In the genomic region with DNA sequence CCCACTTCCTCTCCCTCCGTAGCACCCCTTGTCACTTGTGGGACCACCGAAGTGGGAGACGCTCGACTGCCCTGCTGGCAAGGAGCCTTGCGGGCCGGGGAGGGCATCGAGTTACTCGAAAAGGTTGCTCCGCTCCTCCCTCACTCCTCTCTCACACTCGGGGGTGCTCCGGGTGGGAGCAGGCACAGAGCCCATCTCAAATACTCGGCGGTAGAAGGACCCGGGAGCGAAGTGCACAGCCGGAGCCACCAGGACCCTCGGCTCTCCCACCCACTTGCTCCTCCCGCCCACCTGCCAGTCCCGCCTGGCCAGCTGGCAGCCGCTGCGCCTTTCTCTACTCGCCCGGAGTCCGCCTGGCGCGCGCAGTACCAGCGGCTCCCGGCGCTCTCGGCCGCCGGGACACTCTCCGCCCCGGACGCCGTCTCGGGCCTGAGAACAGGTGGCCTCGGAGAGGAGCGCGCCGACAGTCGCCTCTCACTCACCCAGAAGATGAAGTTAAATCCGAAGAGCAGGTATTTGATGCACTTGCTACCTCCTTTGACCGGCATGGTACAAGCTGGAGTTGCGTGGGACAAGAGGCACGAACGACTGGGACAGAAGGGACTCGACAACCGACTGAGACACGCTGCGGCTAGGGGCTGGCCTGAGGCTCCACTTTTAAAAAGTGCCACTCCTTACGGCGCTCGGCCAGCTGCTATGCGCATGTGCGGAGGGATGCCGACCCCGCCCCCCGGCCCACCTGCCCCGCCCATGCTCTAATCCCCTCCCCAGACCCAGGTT, we compare ENCODE assay signal across 8 mouse cellular contexts. TPM values are rescaled to one million over a fixed set of nuclear protein-coding genes. Genes with fewer than 3 reads are reported as not detected.
DNase-seq lines count a peak whose midpoint lies in the region; ATAC-seq lines count a peak whose summit lies in the region.

A gene (minus strand): TSS at position 700 of the 780 bp plus-strand sequence.

- DNase-seq in MN1 (ENCODE audit: low spot score) = peak; percentile 81
- DNase-seq in brain, adult 2 months (ENCODE audit: low read depth, low spot score) = peak; percentile 52
- peak in 1 of 2 experiments; percentile 41 for DNase-seq in frontal cortex, adult 2 months (ENCODE audit: extremely low spot score in 1 of 2, low spot score in 1 of 2)
- DNase-seq in layer of hippocampus, postnatal 14 days (ENCODE audit: low spot score in 2 of 2) = peak; percentile 57 to 68
- DNase-seq in lung, postnatal 25 days (ENCODE audit: low spot score) = peak; percentile 86
- peak; percentile 82 for DNase-seq in ovary, postnatal 36 days (ENCODE audit: low spot score)
- DNase-seq in urinary bladder, postnatal 25 days (ENCODE audit: low spot score) = peak; percentile 83

- H3K4me1 ChIP-seq in hindbrain, embryonic 12.5 days = peaks cover 15% of the 10 kb centered on the region

- peak; percentile 88 for ATAC-seq in hindbrain, embryonic 12.5 days (ENCODE audit: low FRiP score)

- no peak within 1 kb of the TSS for H3K27ac ChIP-seq in hindbrain, embryonic 12.5 days

- peak within 1 kb of the TSS; percentile 64 for H3K9ac ChIP-seq in hindbrain, embryonic 12.5 days

- peak within 1 kb of the TSS; percentile 82 for H3K4me2 ChIP-seq in hindbrain, embryonic 12.5 days (replicated peaks)

- H3K9me3 ChIP-seq in hindbrain, embryonic 12.5 days (replicated peaks) = no peaks in the 10 kb centered on the region

- under 1% methylated on average over 61 of the region's 61 CpGs for WGBS in hindbrain, embryonic 12.5 days

- no peaks in the 10 kb centered on the region for H3K36me3 ChIP-seq in hindbrain, embryonic 12.5 days

- H3K27me3 ChIP-seq in hindbrain, embryonic 12.5 days = peaks cover 35% of the 10 kb centered on the region

- peak within 1 kb of the TSS; percentile 58 for H3K4me3 ChIP-seq in hindbrain, embryonic 12.5 days

RNA-seq across cellular contexts. Expression of the gene that starts here (rescaled TPM):
- 97.2 and 100 TPM in 2 replicates for polyA plus RNA-seq in frontal cortex, adult 2 months (2012; rRNA removed)
- polyA plus RNA-seq in hindbrain, embryonic 12.5 days (2016; fragmentation: Nextera tagmentation; extraction: Ambion mirVana) = 49.2 and 54.1 TPM in 2 replicates
- 100 to 1,000 TPM; 103 to 117 TPM for total RNA-seq in layer of hippocampus, postnatal 14 days (2021)
